Comparison of ENCODE assay signal across 8 mouse cellular contexts in genomic region chr15:7194147-7194720, GRCm38 (mm10).
DNase-seq lines count a peak whose midpoint lies in the region; ATAC-seq and TF ChIP-seq lines count a peak whose summit lies in the region.

No protein-coding gene starts in this region.

- no peak for TF ChIP-seq POLR2A in limb, embryonic 14.5 days (IDR thresholded peaks at IDR 0.05; ENCODE audit: borderline replicate concordance, extremely low read depth, insufficient read depth, insufficient read length)

- H3K9ac ChIP-seq in limb, embryonic 14.5 days (ENCODE audit: low read depth, low read length, severe bottlenecking): no peak overlapping the region

- peaks cover 16% of the 10 kb centered on the region for H3K36me3 ChIP-seq in limb, embryonic 14.5 days (ENCODE audit: control insufficient read depth, insufficient read depth, low read length)

- H3K27me3 ChIP-seq in limb, embryonic 14.5 days (ENCODE audit: control insufficient read depth, insufficient read depth, low read length): no peaks in the 10 kb centered on the region

- H3K4me2 ChIP-seq in limb, embryonic 14.5 days (replicated peaks; ENCODE audit: low read depth, low read length, severe bottlenecking): no peak overlapping the region

- peaks cover 14% of the 10 kb centered on the region for H3K4me1 ChIP-seq in limb, embryonic 14.5 days (ENCODE audit: control insufficient read depth, insufficient read depth, low read length)

- no peak overlapping the region for H3K27ac ChIP-seq in limb, embryonic 14.5 days (replicated peaks; ENCODE audit: low read depth, low read length)

- DNase-seq in right cerebral cortex, postnatal 10 days (ENCODE audit: low spot score in 2 of 2): peak; percentile 54 to 62
- DNase-seq in right cerebral cortex, postnatal 36 days (ENCODE audit: low spot score in 2 of 2): no peak
- peak; percentile 42 for DNase-seq in forelimb bud, embryonic 11.5 days (ENCODE audit: low read depth, low spot score)
- DNase-seq in limb, embryonic 14.5 days (ENCODE audit: low spot score): peak; percentile 20
- peak; percentile 56 for DNase-seq in testis, postnatal 14 days (ENCODE audit: low spot score)
- DNase-seq in liver: no peak

- no peak overlapping the region for H3K4me3 ChIP-seq in limb, embryonic 14.5 days (replicated peaks; ENCODE audit: low read length)

- ATAC-seq in limb, embryonic 14.5 days (ENCODE audit: low FRiP score, low read depth): no peak
- no peak for ATAC-seq in CD4-positive, CD25-positive, alpha-beta regulatory T cell, adult 4 months
- ATAC-seq in granulocyte monocyte progenitor cell, adult 5-6 weeks (replicated peaks; ENCODE audit: poor library complexity, severe bottlenecking): no peak

- H3K9me3 ChIP-seq in limb, embryonic 14.5 days (ENCODE audit: control insufficient read depth, low read length): no peaks in the 10 kb centered on the region

- WGBS in limb, embryonic 14.5 days: 46% methylated on average over 13 of the region's 13 CpGs

Comparison
In these comparisons a context has a peak if more than half of its experiments do, and no peak if none do; other contexts are left out.
1. DNase-seq: peak in right cerebral cortex, postnatal 10 days (2 of 2), forelimb bud, embryonic 11.5 days (single experiment), limb, embryonic 14.5 days (single experiment) and testis, postnatal 14 days (single experiment); none in right cerebral cortex, postnatal 36 days (0 of 2) and liver (single experiment).